Mouse (Mus musculus) ES-Bruce4 (cell line): ENCODE data around the gene Sirt5. TPM values are rescaled to one million over a fixed set of nuclear protein-coding genes. Genes with fewer than 3 reads are reported as not detected.

Source experiments
- H3K27ac ChIP-seq: 2 replicates; pipeline ENCODE4 v1.5.1; 2012; ENCODE audit warnings: low read length, inconsistent platforms; ENCODE audit not compliant: insufficient read depth
- H3K27me3 ChIP-seq: 2 replicates; pipeline ENCODE4 v1.6.1; 2012; ENCODE audit warnings: mild to moderate bottlenecking, low read length, inconsistent platforms; ENCODE audit not compliant: control insufficient read depth, poor library complexity, insufficient read depth, severe bottlenecking
- H3K36me3 ChIP-seq: 2 replicates; pipeline ENCODE4 v1.6.1; 2012; ENCODE audit warnings: inconsistent platforms, mild to moderate bottlenecking, low read length, moderate library complexity; ENCODE audit not compliant: control insufficient read depth, poor library complexity, insufficient read depth, severe bottlenecking
- H3K4me1 ChIP-seq: one replicate; pipeline ENCODE4 v1.8.1; 2011; ENCODE audit warnings: low read length; ENCODE audit not compliant: control insufficient read depth, insufficient read depth
- H3K4me3 ChIP-seq: 2 replicates; pipeline ENCODE4 v1.5.1; 2011; ENCODE audit warnings: low read depth, mild to moderate bottlenecking, low read length
- H3K9ac ChIP-seq: 2 replicates; pipeline ENCODE4 v1.6.1; 2012; ENCODE audit warnings: low read depth, mild to moderate bottlenecking, inconsistent platforms; ENCODE audit not compliant: poor library complexity, severe bottlenecking
- H3K9me3 ChIP-seq: replicated peaks from 2 replicates; pipeline ENCODE4 v1.6.1; 2012; ENCODE audit warnings: mild to moderate bottlenecking, low read length, inconsistent platforms; ENCODE audit not compliant: control insufficient read depth, poor library complexity, insufficient read depth, severe bottlenecking
- CTCF ChIP-seq: IDR thresholded peaks from one replicate; pipeline ENCODE4 v1.8.1; 2011; ENCODE audit warnings: low read depth, low read length
- EP300 ChIP-seq: IDR thresholded peaks from 2 replicates; pipeline ENCODE4 v1.6.1; 2011; ENCODE audit warnings: low read depth, low read length; ENCODE audit not compliant: insufficient read depth
- POLR2A ChIP-seq: IDR thresholded peaks from one replicate; pipeline ENCODE4 v1.8.1; 2011; ENCODE audit warnings: low read length; ENCODE audit not compliant: insufficient read depth
- polyA plus RNA-seq: library from polyadenylated mRNA; stranded (reverse); fragments of >200 nt; gene quantifications from 2 replicates; pipeline ENCODE4 v1.2.4, GENCODE M21; 2011; ENCODE audit warnings: low read depth; ENCODE audit not compliant: missing spikeins, insufficient read depth, insufficient read length

The Sirt5 gene
- polyA plus RNA-seq, 1 experiment = 8.5 TPM

GRCm38 (mm10) chr13:43365825-43366184, 509 bp downstream of the Sirt5 start:
- H3K4me1 ChIP-seq = no peaks in the 10 kb centered on the region
- H3K27ac ChIP-seq = no peak overlapping the region
- no peaks in the 10 kb centered on the region for H3K9me3 ChIP-seq
- TF ChIP-seq CTCF (no peak), POLR2A (no peak), EP300 (no peak; the same call in 1 of the 2 replicates)
- H3K27me3 ChIP-seq = no peaks in the 10 kb centered on the region
- peak overlapping the region; percentile 76 for H3K4me3 ChIP-seq
- peak overlapping the region; percentile 66 for H3K9ac ChIP-seq
- H3K36me3 ChIP-seq = no peaks in the 10 kb centered on the region

- H3K27ac ChIP-seq = no peak overlapping the region
- H3K9me3 ChIP-seq = no peaks in the 10 kb centered on the region; the same call in none of the 2 replicates
- no peak overlapping the region for H3K9ac ChIP-seq
- H3K27me3 ChIP-seq = no peaks in the 10 kb centered on the region
- H3K4me1 ChIP-seq = peaks cover 2% of the 10 kb centered on the region
- TF ChIP-seq CTCF (no peak), EP300 (no peak), POLR2A (no peak)
- H3K4me3 ChIP-seq = no peak overlapping the region
- H3K36me3 ChIP-seq = peaks cover 5% of the 10 kb centered on the region; the same call in 1 of the 2 replicates
These were observed 4.8 kb downstream of the Sirt5 start for GRCm38 (mm10) chr13:43370063-43370462.

DNA sequence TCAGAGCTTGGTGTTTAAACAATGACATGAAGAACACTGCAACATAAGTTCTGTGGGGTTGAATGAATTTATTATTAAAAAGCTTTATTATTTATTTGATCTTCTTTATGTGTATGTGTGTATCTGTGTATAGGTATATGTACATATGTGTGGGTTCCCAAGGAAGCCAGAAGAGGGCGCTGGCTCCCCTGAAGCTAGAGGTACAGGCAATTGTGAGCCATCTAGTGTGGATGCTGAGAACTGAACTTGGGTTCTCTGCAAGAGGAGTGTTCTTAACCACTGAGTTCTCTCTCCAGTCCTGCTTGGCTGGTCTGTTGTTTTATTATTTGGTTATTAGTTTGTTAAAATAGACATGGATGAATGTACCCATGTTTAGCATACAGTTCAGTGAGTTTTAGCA, 7.6 kb downstream of the Sirt5 start:
- peaks cover 5% of the 10 kb centered on the region; the same call in 1 of the 2 replicates for H3K36me3 ChIP-seq

GRCm38 (mm10) chr13:43374205-43374604, 8.9 kb downstream of the Sirt5 start:
- Histone ChIP-seq H3K4me3 (no peak overlapping the region), H3K9me3 (no peaks in the 10 kb centered on the region; the same call in none of the 2 replicates), H3K27ac (no peak overlapping the region), H3K9ac (no peak overlapping the region), H3K4me1 (peaks cover 2% of the 10 kb centered on the region), H3K36me3 (peaks cover 5% of the 10 kb centered on the region; the same call in 1 of the 2 replicates), H3K27me3 (no peaks in the 10 kb centered on the region)
- TF ChIP-seq CTCF = no peak
- TF ChIP-seq EP300 = no peak
- no peak for TF ChIP-seq POLR2A

More for the DNA sequence above, 7.6 kb downstream of the Sirt5 start:
- TF ChIP-seq EP300 (no peak), CTCF (no peak), POLR2A (no peak)
- H3K4me3 ChIP-seq = no peak overlapping the region
- H3K9me3 ChIP-seq = no peaks in the 10 kb centered on the region; the same call in none of the 2 replicates
- H3K9ac ChIP-seq = no peak overlapping the region
- H3K4me1 ChIP-seq = peaks cover 2% of the 10 kb centered on the region
- H3K27ac ChIP-seq = no peak overlapping the region
- no peaks in the 10 kb centered on the region for H3K27me3 ChIP-seq

GRCm38 (mm10) chr13:43374918-43375432, 9.7 kb downstream of the Sirt5 start:
- Histone ChIP-seq H3K4me1 (peaks cover 2% of the 10 kb centered on the region), H3K9me3 (no peaks in the 10 kb centered on the region; the same call in none of the 2 replicates), H3K36me3 (peaks cover 5% of the 10 kb centered on the region; the same call in 1 of the 2 replicates), H3K27me3 (no peaks in the 10 kb centered on the region), H3K4me3 (no peak overlapping the region), H3K9ac (no peak overlapping the region), H3K27ac (no peak overlapping the region)
- TF ChIP-seq CTCF = no peak
- TF ChIP-seq POLR2A = no peak
- no peak for TF ChIP-seq EP300

GRCm38 (mm10) chr13:43379989-43380388, 14.7 kb downstream of the Sirt5 start:
- 0 out of 2 replicates have a peak, but pooled peaks cover 4% of the 10 kb centered on the region for H3K9me3 ChIP-seq
- H3K36me3 ChIP-seq = no peaks in the 10 kb centered on the region
- H3K4me1 ChIP-seq = no peaks in the 10 kb centered on the region
- H3K27ac ChIP-seq = no peak overlapping the region
- no peak overlapping the region for H3K4me3 ChIP-seq
- no peak for TF ChIP-seq POLR2A
- TF ChIP-seq EP300 = no peak
- no peak for TF ChIP-seq CTCF
- no peaks in the 10 kb centered on the region for H3K27me3 ChIP-seq
- H3K9ac ChIP-seq = no peak overlapping the region
